Mouse (Mus musculus) heart, adult 2 months (tissue): ENCODE data around the gene Rnpc3.

ENCODE experiments used
- CTCF ChIP-seq: fragments of 200-600 bp; IDR thresholded peaks from 2 replicates; pipeline ENCODE4 v1.8.1; 2022; ENCODE audit warnings: antibody characterized with exemption, mild to moderate bottlenecking, moderate library complexity
- POLR2A ChIP-seq: fragments of 200-500 bp; IDR thresholded peaks from 2 replicates; pipeline ENCODE4 v1.6.1; 2011; ENCODE audit warnings: mild to moderate bottlenecking, low read depth, low read length, control low read depth; ENCODE audit not compliant: insufficient read depth

DNA sequence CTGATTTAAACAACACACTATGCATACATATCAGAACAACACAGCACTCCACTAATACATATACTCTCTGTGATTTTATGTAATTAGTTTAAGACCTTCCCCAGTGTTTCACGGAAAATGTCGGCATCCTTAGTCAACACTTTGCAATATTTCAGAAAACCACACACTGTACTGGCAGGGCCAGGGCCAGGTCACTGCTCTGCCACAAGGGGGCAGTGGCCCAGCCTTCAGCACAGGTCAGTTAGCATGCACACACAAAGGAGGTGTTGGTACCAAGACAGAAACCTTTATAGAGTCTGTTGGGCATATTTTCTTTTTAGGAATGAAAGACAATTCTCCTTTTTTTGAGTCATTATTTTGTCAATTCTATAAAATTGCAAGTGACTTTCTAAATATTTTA lies 27.0 kb upstream of the Rnpc3 start:
- TF ChIP-seq CTCF (peak; percentile 62), POLR2A (no peak)
